Mouse (Mus musculus) heart, postnatal 0 days (tissue): ENCODE measurements at regions not wholly inside any gene's neighbourhood (a gene's known extent, or its start where the extent isn't known, plus 50 kb on each side); places are given as distances from the start of the nearest gene placed in this dataset.

Experiments
- CTCF ChIP-seq: IDR thresholded peaks from 2 replicates; pipeline ENCODE4 v1.5.1; 2016; ENCODE audit warnings: antibody characterized with exemption, control low read depth, low read depth
- EP300 ChIP-seq: IDR thresholded peaks from 2 replicates; pipeline ENCODE4 v1.6.1; 2016; ENCODE audit warnings: antibody characterized with exemption, low read depth

DNA sequence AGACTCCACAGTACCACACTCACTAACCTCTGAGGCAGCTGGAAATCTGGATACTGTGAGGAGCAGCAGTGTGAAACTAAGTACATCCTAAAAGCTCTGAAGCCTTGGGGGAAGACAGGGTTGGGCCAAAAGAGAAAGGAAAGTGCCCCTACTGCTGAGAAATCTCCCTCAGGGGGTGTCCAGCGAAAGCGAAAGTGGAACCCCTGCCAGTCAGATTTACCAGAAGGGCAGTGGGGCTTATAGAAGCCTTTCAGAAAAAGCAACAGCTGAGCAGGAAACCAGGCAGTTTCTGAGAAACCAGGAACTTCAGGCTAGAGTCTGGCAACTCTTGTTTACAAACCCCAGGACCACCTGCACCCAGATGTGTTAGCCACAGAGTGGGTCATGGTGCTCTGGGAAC is 251.3 kb upstream of the Jun start:
- TF ChIP-seq CTCF: no peak
- no peak for TF ChIP-seq EP300
